Mouse (Mus musculus): ENCODE measurements around the gene Gm2075.
"Not testable (repeated sequence)": the region's sequence is repeated elsewhere in the genome, so short reads cannot be mapped to it uniquely, and the experiment has no call there.

Gm2075 gene

DNA sequence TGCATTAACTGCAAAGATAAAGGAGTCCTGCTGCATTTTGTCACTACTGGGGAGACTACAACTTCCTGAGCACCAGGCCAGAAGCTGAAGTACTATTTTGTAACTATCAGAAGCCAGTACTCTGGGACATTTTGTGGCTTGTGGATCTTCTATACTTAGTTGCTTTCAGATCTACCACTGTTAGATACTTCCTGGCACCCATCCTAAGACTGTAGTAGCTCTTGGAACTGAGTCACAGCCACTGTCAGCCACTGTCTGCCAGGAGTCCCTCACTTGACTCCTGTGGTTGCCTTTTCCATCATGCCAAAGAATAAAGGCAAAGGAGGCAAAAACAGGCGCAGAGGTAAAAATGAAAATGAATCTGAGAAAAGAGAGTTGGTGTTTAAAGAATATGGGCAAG, at the start of gene Gm2075:
Gm2075 (plus strand) TSS at position 301 of the 400 bp plus-strand sequence.
- DNase-seq (ENCODE audit: low read depth, low spot score): not testable (repeated sequence)

DNA sequence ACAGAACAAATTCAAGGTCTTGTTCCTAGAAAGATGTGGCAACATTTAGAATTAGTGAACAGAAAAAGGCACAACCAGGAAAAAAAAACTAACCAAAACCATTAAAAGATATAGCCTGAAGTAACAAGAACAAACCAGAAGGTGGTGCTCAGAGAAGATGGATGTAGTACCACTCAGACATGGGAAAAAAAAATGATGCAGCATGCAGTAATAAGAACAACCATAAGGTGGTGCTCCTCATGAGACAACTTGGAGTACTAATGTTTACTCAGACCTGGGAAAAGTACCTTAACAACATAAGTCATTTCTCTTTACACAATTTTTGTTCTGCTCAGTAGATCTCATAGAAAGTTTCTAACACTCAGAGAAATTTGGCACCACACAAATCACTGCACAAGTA, 27.6 kb upstream of the Gm2075 start:
- DNase-seq (ENCODE audit: low read depth, low spot score): peak; percentile 9

- not testable (repeated sequence) for DNase-seq (ENCODE audit: low read depth, low spot score)
Observed at GRCm38 (mm10) chr12:88004118-88004517, 7.5 kb upstream of the Gm2075 start.

DNA sequence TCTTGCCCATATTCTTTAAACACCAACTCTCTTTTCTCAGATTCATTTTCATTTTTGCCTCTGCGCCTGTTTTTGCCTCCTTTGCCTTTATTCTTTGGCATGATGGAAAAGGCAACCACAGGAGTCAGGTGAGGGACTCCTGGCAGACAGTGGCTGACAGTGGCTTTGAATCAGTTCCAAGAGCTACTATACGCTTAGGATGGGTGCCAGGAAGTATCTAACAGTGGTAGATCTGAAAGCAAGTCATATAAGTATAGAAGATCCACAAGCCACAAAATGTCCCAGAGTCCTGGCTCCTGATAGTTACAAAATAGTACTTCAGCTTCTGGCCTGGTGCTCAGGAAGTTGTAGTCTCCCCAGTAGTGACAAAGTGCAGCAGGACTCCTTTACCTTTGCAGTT, 7.0 kb downstream of the Gm2075 start, which contains the start of gene Gm6803:
Gm6803 (minus strand) TSS at position 101 of the 400 bp plus-strand sequence.
- DNase-seq (ENCODE audit: low read depth, low spot score): not testable (repeated sequence)

GRCm38 (mm10) chr12:88026704-88027103, 15.1 kb downstream of the Gm2075 start, which contains the start of gene Gm2056:
Gene Gm2056, plus strand, starts transcription at chr12:88027004.
- DNase-seq (ENCODE audit: low read depth, low spot score): not testable (repeated sequence)

GRCm38 (mm10) chr12:88032250-88032649, 20.6 kb downstream of the Gm2075 start:
- not testable (repeated sequence) for DNase-seq (ENCODE audit: low read depth, low spot score)

DNA sequence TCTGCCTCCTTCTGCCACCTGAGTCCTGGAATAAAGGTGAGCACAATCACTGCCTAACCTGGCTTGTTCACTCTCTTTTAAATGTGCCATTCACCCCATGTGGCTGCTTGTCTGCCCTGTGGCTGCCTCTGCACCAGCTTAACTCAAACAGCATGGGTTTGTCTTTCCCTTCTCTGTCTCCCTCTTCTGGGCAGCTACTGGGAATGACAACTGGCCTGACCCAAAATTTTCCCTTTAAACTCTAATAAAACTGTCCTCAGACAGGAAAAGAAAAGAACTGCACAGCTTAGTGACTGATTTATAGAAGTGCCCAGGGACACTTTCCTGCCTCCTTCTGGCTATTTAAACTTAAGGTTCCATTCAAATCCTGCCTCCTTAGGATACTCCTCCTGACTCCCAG, 27.4 kb downstream of the Gm2075 start:
- DNase-seq (ENCODE audit: low read depth, low spot score): not testable (repeated sequence)

- DNase-seq (ENCODE audit: low read depth, low spot score): not testable (repeated sequence)
Observed at GRCm38 (mm10) chr12:88039703-88040102, 28.1 kb downstream of the Gm2075 start.

GRCm38 (mm10) chr12:88045226-88045625, 33.6 kb downstream of the Gm2075 start:
- not testable (repeated sequence) for DNase-seq (ENCODE audit: low read depth, low spot score)

Measured in WW6 (cell line).